Mouse (Mus musculus): Measurements from ENCODE around the gene Serpina3i.
"Not testable (repeated sequence)": the region's sequence is repeated elsewhere in the genome, so short reads cannot be mapped to it uniquely, and the experiment has no call there.

The Serpina3i gene

DNA sequence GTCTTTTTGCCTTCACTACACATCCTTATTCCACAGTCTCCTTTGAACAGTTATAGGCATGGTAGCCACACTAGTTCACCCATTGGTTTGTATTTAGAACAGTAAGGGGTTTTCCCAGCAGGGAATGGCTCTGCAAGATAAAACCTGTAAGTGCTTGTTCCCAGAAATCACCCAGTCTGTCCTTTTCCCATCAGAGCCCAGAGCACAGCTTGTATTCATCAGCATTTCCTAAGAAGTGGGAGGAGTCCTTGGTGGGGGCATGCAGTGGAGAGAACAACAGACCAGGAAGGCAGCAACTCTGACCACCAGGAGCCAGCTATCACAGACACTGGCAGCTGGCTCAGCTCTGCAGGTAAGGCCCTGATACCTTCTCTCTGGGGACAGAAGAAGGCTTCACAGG is at the start of gene Serpina3i:
TSS of gene Serpina3i (plus strand) at position 260 of the 400 bp plus-strand sequence.
- DNase-seq (ENCODE audit: low spot score in 2 of 2), result no peak

DNA sequence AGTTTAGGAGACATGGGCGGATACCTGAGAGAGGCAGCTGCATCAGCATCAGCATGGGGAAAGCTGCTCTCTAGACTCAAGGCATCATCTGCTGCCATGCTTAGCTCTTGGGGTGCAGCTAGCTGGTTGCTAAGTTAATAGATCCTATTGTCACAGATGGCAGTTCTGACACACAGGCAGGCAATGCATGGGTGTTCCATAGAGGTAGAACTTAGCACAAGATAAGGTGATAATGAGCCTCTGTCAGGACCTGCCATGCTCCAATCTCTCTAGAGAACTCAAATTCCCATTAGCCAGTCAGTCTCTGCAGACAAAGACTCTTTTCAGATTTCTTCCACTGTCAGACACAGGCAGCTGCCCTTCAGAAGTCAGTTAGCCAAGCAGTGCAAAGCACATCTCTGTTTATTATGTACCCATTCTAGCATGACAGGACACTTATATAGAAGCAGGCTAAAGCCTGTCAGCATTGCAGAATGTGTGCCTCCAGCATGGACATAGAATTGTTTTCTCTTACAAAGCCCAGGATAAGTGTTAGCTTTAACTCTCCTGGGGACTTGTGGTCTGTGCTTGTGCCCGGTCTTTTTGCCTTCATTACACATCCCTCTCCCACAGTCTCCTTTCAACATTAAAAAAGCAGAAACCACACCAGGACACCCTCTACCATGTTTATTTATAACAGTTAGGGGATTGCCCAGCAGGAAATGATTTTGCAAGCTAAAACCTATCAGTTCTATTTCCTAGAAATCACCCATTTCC is 49.1 kb upstream of the Serpina3i start:
- no peak for DNase-seq (ENCODE audit: low spot score in 2 of 2)

DNA sequence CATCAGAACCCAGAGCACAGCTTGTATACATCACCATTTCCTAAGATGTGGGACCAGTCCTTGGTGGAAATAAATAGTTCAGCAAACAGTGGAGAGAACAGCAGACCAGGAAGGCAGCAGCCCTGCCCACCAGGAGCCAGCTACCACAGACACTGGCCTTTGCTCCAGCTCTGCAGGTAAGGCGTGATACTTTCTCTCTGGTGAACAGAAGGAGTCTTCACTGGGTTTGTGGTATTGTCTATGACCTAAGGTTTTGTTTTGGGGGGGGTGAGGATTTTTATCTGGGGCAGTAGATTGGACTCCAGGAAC is 48.5 kb upstream of the Serpina3i start, which contains the start of gene Serpina3f:
TSS of gene Serpina3f (plus strand) at position 100 of the 309 bp plus-strand sequence.
- no peak for DNase-seq (ENCODE audit: low spot score in 2 of 2)

DNA sequence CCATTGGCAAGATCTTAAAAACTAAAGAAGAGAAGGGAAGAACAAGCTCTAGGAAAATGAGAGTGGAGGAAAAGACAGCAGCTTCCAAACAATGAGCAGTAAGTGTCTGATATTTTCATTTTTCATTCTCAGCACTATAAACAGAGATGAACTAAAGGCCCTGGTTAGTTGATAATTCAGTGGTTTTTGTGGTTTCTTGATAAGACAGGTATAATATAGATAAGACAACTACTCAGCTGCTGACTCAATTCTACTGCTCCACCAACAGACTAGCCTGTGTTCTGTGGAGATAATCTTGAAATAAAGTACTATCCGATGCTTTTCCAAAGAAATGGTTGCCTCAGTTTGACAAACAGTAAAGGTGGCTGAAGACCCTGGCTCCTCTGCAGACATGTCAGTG is 47.7 kb upstream of the Serpina3i start:
- no peak for DNase-seq (ENCODE audit: low spot score in 2 of 2)

DNA sequence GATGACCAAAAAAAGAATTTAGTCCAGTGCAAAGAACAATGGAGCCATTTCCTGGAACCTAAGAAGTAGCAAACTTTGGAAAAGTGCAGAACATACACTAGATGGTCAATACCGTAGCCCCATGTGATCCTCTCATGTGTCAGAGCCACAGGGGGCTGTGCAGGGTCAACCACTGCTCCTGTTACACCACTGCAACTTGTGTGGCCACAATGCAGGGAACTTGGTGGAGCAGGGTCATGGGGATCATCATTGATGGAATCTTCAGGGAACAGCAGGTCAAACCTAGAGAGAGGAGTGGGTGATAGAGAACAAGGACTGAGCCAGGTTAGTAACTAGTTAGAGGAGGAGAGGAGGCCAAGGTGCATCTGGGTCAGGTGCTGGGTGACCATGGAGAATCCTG is 41.3 kb upstream of the Serpina3i start:
- no peak for DNase-seq (ENCODE audit: low spot score in 2 of 2)

DNA sequence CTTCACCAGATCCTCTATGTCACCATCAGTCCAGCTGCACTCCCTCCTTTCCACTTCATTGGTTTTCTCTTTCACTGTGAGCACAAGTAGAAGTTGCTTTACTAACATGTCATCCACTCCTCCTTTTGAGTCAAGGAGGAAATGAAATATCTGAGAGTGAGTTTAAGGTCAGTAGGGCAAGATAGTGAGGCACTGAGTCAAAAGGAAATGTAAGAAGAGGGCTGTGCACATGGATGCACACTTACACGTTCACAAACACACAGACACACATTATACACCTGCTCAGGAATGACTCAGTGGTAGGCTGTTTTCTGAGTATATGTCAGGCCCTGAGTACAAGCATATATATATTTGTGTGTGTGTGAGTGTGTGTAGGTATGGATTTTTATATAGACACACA is 39.2 kb upstream of the Serpina3i start:
- DNase-seq (ENCODE audit: low spot score in 2 of 2), result no peak

DNA sequence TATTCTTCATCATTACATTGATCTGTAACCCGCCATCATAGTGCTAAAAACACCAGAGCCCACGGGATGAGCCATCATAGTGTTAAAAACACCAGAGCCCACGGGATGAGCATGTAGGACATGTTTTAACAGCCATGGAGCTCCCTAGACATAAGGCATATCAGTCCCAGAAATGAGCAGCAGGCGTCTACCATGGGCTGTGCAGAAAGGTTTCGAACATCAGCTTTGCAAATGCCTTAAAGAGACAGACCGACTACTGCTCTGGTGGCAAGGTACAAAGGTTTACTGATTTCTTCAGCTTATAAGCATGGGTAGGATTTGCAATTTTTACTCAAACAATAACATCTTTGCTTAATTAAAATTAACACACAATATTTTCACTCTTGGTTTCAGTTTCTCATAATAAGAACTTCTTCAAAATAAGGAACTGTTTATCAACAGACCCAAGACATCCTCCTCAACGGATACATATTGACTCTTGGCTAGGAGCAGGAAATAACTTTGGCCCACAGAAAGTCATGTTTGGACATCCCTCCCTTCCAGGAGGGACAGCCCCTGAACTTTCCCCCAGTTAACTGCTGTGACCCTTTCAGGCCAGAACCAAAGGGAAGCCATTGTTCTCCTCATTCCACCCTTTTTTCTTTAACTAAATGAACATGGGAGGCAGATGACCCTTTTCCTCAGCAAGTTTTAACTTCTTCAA is 38.2 kb upstream of the Serpina3i start:
- DNase-seq (ENCODE audit: low spot score in 2 of 2), result no peak

DNA sequence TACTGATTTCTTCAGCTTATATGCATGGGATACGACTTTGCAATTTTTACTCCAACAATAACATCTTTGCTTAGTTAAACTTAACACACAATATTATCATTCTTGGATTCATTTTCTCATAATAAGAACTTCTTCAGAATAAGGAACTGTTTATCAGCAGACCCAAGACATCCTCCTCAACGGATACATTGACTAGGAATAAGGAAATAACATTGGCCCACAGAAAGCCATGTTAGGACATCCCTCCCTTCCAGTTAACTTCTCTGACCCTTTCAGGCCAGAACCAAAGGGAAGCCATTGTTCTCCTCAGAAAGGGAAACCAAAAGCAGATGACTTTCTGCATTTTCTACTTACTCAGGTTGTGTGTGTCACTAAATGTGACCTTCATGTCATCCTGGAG is 32.2 kb upstream of the Serpina3i start:
- DNase-seq (ENCODE audit: low spot score in 2 of 2), result no peak

DNA sequence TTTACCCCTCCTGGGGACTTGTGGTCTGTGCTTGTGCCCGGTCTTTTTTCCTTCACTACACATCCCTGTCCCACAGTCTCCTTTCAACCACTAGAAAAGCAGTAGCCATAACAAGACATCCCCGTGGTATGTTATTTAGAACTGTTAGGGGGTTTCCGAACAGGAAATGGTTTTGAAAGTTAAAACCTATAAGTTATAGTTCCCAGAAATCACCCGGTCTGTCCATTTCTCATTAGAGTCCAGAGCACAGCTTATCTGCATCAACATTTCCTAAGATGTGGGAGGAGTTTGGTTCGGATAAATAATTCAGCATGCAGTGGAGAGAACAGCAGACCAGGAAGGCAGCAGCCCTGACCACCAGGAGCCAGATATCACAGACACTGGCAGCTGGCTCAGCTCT is 27.0 kb upstream of the Serpina3i start, which contains the start of gene Serpina3g:
TSS of gene Serpina3g (plus strand) at position 331 of the 400 bp plus-strand sequence.
- DNase-seq (ENCODE audit: low spot score in 2 of 2), result no peak

DNA sequence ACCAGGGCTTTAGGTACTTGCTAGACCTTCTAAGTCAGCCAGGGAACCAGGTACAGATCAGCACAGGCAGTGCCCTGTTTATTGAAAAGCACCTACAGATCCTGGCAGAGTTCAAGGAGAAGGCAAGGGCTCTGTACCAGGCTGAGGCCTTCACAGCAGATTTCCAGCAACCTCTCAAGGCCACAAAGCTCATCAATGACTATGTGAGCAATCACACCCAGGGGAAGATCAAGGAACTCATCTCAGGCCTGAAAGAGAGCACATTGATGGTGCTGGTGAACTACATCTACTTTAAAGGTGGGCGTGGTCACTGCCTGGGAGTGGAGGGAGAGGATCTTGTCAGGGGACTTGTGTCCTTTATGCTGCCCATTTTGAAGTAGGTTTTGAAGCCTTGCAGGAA is 24.9 kb upstream of the Serpina3i start:
- DNase-seq (ENCODE audit: low spot score in 2 of 2), result not testable (repeated sequence)

DNA sequence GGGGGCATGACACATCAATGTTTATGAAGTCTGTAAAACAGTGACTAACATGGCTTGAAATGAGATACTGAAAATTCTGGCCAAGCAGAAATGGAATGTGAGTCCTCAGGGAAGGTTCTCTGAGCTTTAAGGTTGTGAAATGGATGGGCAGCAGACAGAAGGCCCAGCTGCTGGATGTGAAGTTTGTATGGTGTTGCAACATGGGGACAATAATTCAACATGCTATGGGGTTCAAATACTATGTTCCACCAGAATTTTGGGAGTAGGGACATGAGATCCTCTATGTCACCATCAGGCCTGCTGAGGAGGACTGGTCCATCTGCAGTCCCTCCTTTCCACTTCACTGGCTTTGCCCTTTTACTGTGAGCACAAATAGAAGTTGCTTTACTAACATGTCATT is 19.6 kb upstream of the Serpina3i start:
- DNase-seq (ENCODE audit: low spot score in 2 of 2), result no peak

DNA sequence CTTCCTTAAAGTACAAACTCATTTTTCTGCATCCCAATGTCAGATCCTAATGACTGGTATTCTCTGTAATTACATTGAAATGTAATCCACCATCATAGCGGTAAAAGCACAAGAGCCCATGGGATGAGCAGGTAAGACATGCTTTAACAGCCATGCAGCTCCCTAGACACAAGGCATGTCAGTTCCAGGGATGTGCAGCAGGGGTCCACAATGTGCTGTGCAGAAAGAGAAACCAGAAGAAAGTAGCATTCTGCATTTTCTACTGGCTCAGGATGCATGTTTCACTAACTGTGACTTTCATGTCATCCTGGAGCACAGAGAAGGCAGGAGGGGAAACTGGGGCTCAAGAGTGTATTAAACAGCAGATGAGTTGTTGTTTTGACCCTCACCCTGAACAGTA is 17.8 kb upstream of the Serpina3i start:
- DNase-seq (ENCODE audit: low spot score in 2 of 2), result no peak

DNA sequence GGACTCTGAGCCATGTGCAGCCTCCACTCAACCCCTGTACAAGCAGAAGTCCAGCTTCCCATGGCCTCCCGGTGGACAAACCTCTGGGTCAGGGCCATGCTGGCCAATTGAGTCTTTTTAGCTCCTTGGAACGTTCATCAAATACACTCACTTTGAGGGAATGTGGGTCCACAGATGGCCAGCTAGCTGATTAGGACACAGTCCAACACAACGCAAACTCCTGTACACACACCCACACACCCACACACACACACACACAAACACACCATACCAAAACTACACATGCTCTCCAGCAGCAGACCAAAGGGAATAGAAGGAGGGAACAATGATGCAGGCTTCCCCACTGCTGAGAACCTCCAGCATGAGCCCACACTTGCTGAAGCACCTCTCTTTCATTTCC is 17.3 kb upstream of the Serpina3i start:
- no peak for DNase-seq (ENCODE audit: low spot score in 2 of 2)

DNA sequence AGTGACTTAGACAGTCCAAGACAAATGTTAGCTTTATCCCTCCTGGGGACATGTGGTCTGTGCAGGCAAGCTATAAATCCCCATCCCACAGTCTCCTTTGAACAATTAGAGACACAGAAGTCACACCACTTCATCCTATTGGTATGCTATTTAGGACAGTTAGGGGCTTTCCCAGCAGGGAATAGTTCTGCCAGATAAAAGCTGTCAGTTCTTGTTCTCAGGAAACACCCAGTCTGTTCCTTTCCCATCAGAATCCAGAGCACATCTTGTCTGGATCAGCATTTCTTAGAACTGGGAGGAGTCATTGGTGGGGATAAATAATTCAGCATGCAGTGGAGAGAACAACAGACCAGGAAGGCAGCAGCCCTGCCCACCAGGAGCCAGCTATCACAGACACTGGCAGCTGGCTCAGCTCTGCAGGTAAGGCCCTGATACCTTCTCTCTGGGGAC is 15.3 kb upstream of the Serpina3i start:
- DNase-seq (ENCODE audit: low spot score in 2 of 2), result no peak

DNA sequence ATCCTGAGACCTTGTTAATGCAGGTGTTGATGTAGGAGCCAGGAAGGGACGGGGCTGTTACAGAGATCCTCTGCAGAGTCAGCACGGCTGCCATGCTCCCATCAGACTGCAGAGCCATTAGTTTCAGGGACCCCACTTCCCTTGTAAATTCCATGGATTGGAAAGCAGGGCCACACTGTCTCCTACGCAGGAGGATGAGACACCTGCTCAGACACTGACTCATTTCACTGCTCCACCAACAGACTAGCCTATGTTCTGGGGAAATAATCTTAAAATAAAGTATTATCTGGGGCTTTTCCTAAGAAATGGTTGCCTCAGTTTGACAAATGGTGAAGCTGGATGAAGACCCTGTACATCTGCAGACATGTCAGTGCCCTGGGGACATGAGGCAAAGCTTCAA is 14.7 kb upstream of the Serpina3i start:
- no peak for DNase-seq (ENCODE audit: low spot score in 2 of 2)

DNA sequence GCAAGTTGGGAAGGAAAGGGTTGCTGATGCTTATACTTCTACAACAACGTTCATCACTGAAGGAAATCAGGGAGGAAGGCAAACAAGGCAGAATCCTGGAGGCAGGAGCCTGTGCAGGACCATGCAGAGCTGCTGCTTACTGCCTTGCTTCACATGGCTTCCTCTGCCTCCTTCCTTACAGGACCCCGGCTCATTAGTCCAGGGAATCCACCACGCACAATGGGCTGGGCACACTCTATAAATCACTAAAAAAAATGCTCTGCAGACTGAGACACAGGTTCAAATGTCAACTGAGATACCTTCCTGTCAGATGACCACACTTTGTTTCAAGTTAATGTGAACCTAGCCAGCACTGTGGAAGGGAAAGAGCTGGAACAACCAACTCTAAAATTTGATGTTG is 1.9 kb upstream of the Serpina3i start:
- no peak for DNase-seq (ENCODE audit: low spot score in 2 of 2)

DNA sequence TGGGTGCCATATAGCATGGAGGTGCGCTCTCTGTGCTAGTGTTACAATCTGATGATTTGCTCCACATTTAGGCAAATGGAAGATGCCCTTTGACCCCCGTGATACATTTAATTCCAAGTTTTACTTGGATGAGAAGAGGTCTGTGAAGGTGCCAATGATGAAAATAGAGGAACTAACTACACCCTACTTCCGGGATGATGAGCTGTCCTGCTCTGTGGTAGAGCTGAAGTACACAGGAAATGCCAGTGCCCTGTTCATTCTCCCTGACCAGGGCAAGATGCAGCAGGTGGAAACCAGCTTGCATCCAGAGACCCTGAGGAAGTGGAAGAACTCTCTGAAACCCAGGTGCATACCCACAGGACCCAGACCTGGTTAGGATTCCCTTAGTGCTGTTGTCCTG is 3.5 kb downstream of the Serpina3i start:
- DNase-seq (ENCODE audit: low spot score in 2 of 2), result no peak

DNA sequence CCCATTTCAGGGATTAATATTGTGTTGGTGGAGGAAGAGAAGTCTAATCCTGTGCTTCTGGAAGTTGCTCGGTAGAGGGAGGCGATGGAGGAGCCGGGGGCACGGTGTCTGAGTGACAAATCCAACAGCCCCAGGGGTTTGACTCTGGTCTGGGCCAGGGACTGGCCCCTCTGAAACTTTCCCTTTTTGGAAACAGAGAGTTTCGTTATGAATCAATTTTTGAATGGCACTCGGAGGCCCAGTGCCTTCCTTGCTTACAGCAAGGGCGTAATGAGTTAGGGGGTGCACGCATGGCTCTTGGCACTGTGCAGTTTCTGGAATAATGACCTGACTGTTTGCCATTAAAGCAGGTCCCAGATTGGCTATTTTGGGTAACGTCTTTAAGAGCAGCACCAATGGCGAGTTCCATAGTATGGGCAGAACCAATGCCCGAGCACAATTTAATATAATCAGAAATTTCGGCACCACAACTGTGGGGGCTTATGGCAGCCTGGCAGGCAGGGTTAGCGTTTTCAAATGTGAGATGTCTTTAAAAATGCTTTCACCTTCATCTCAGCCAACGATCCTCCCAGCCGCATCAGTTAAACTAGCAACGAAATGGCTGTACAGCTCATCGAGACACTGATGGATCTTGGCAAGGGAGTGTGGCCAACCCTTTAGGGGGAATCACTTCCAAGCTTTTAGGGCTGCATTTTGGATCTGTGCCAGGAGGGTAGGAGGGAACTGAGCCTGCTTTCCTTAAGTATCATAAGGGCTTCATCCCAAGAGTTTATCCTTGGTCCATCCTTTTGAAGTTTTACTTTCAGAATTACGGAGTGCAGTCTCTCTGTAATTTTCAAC is 15.5 kb downstream of the Serpina3i start:
- no peak for DNase-seq (ENCODE audit: low spot score in 2 of 2)

DNA sequence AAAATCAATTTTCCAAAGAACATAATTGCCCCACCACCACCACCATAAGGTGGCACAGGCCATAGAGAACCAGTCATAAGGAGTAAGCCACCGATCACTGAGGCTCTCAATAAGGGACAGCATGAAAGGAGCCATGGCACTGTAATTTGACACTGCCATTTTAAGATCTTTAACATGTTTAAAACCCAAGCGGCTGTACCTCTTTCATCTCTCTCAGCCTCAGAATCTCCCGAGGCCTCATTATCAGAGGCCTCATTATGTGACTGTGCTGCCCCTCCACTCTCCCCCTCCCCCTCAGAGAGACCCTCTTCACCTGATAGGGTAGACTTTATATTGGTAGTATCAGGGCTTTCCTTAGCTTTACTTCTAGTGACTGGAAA is 16.1 kb downstream of the Serpina3i start:
- no peak for DNase-seq (ENCODE audit: low spot score in 2 of 2)

DNA sequence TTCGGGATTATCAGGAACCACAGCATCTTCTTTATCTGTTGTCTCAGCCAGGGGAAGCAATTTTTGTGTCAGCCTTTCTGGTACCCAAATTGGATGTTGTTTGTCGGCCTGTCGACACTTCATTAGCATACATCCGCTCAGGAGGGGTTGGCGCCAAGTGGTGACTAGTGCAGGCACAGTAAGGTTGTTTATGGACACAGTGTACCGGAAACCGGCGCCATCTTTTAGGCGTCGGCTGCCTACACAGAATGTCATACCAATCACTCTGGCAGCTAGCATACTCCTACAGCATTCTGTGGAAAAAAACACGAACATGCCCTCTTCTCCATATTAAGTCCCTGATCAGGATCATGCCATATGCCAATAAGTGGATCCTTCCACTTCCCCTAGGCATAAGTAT is 20.5 kb downstream of the Serpina3i start:
- DNase-seq (ENCODE audit: low spot score in 2 of 2), result no peak

DNA sequence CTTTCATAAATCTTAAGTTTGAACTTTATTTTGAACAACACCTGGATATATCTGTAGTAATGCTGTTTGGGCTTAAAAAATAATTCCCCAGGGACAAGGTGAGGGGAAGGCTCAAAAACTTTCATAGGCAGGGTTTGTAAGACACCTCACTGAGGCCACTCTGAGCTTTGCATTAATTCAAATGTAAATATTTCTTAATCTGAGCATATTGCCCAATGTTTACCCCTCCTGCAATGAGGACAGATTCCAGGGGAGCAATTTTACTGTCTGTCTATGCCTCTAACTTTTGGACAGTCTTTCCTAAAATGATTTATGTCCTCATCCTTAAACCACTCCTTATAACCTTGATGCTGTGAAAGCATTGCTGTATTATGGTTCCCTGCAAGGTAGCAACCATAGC is 25.4 kb downstream of the Serpina3i start:
- no peak for DNase-seq (ENCODE audit: low spot score in 2 of 2)

DNA sequence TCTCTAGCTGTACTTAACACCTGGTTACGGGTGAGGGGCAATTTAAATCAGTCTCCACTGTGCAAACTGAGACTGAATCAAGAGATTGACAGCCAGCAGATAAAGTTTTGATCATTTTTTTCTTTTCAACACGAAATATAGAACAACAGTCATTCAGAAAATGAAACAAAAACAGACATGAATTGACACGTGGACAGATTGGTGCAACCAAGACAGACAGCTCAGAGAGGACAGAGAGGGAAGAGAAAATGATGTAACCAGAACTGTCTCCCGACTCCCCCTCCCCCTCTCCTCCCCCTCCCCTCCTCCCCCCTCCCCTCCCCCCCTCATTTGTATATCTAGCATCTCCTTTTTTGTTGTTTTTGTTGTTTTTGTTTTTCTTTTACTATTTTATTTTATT is 26.9 kb downstream of the Serpina3i start:
- DNase-seq (ENCODE audit: low spot score in 2 of 2), result no peak

DNA sequence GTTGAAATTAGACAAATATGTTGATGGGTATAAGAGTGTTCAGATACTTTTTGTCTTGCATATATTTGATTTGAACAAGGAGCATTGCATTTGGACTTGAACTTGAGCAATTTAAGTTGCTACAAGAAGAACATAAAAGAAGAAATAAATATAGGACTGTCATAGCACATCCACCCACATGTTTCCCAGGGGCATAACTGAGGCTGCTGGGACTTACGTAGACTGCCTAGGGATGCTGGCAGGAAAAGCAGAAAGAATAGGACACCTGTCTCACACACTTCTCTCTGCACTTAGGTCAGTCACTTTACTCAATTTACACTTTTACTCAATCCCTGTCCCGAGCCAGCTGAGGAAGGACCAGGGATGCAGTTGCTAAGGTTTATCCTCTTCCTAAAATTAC is 31.0 kb downstream of the Serpina3i start:
- no peak for DNase-seq (ENCODE audit: low spot score in 2 of 2)
